Mouse (Mus musculus) c-Kit-positive CD71-positive TER-119-positive erythroid progenitor cells, embryonic 14.5 days (primary cell): ENCODE data around the gene Snap47.
"Not testable (repeated sequence)": the region's sequence is repeated elsewhere in the genome, so short reads cannot be mapped to it uniquely, and the experiment has no call there.

Source experiments
- DNase-seq: peaks from one replicate; pipeline ENCODE4 v3.0.0-alpha.2; 2013; ENCODE audit warnings: low spot score

Gene Snap47

DNA sequence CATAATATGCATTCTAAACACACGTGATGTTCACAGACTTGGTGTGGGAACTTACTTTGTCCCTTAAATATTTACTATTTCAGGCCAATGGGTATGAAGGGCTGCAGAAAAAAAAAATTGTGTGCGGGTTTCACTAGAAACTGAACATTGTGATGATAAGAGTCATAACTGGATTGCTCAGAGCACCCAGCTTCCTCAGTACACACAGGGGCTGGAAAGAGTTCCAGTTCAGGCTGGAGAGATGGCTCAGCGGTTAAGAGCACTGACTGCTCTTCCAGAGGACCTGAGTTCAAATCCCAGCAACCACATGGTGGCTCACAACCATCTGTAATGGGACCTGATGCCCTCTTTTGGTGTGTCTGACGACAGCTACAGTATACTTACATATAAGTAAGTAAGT lies 83.0 kb downstream of the Snap47 start:
- not testable (repeated sequence) for DNase-seq

DNA sequence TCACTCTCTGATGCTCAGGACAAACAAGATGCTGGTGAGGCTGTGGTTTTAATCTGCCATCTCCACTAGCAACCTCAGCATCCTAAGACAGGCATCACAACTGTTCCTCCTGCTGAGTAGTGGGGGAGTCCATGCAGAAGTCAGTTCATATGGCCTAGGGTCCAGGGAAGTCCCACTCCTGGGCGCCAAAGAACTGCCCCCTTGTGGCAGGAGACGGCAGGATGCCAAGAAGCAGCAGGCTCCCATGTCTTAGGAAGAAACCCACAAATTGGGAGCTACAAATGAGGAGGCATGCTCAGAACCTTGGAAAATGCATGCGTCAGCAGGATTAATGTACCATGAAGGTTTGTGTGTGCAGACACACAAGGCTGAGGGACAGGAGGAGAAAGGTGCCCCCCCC lies 84.4 kb downstream of the Snap47 start:
- no peak for DNase-seq

DNA sequence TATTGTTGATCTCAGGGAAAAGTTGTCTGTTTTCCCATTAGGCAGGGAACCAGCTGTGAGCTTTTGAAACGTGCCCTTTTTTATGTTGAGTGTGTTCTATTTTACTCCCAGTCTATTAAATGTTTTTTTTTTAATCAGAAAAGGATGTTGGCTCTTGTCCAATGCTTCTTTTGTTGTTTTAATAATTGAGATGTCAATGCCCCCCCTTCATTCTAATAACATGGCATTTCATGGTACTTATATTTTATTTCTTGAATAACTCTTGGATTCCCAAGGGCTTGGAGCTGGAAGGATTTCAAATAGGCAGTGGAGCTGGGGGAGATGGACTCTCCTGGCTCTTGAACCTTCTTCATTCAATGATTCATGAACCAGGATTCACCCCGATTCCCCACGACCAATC lies 85.0 kb downstream of the Snap47 start:
- DNase-seq = no peak

DNA sequence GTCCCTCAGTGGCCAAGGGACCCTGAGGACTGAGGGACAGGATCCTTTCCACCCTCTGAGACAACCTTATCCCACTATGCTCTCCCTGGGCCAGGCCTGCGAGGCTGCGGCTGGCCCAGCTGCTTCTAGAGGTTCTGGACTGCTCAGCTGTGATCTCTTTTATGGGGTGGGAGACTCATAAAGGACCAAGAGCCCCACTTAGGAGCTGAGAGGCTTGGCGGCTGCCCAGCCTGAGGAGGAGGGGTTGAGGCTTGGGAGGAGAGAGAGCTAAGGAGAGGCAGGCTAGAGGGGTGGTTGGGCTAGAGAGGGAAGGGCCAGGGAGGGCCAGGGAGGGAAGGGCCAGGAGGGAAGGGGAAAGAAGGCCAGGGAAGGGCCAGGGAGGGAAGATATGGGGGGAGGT lies 86.6 kb downstream of the Snap47 start:
- no peak for DNase-seq

DNA sequence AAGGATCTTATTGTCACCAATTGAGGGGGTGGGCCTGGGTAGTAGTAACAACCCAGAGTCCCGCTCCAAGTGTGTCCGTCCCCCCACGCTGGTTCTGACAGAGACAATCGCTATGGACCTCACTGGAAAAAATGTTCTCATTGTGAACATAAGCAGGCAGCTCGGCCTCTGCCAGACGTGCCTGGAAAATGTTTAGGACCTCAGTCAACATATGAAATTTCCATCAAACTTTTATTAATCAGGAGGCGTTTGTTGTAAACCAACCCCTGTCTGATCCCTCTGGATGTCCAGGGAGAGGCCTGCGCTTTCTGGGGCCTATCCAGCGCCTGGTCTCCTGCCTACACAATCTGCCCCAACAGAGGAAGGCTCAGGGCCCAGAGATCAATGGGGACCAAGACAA lies 87.0 kb downstream of the Snap47 start:
- no peak for DNase-seq

DNA sequence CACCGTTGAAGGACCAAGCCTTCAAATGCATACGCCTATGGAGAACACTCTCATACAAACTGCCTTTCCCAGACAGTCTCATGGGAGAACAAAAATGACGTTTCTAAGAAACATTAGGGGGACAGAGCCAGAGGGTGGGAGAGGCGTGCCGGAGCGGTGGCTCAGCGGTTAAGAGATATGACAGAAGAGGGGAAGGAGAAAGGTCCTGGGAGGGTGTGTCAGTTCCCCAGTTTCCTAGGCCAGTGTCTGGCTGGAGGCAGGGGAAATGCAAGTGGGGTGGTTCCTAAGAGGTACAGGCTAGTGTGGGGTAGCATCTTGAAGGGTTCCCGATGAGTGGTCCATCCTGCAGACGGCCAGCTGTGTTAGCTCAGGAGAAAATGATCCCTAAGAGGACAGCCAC lies 89.7 kb downstream of the Snap47 start:
- no peak for DNase-seq
